Mouse (Mus musculus): ENCODE measurements around the gene Gjd2. TPM values are rescaled to one million over a fixed set of nuclear protein-coding genes. Genes with fewer than 3 reads are reported as not detected.

Gjd2 gene
- polyA plus RNA-seq, 1 experiment: 0.04 TPM

DNA sequence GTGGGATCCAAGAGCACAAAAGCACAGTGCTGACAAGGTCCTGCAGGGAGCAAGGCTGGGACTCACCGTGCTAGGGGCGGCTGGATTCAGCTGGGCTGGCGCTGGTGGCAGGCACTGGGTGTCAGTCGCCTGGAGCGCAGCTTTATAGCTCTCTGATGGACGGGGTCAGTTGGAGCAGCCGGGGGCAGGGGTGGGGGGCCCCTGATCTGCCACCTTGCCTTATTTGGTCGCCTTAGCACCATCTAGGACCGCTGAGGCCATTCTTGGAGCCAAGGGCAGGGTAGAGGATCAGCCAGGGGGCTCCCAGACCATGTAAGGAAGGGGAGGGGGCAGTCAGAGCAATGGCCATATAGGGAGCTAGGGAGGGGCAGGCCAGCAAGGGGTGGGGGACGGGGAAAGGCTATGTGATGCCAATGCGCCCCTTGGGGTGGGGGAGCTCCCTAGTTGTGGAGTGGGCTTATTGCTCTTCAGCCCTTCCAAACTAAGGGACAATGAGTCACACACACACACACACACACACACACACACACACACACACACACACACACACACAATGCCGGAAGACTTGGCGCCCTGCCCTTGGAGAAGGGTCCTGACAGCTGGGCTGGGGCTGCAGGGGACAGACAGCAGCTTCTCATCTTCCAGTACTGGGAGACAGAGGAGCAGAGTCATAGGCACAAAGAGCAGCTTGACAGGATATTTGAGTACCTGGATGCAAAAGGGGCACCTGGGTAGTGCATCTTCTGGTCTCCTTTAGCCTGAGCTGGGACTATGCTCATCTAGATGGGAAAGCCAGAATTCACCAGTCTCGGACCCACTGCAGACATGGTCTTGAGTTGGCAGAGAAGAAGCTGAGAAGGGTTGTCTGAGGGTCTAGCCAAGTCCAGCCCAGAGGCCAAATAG is 39.5 kb upstream of the Gjd2 start, which contains the start of gene Actc1:
Actc1 (minus strand) TSS at position 853 of the 903 bp plus-strand sequence.
- Histone ChIP-seq H3K4me1 (replicated peaks; ENCODE audit: control insufficient read depth, insufficient read depth, low read length) (no peaks in the 10 kb centered on the region), H3K36me3 (ENCODE audit: control insufficient read depth, insufficient read depth, low read length) (no peaks in the 10 kb centered on the region), H3K27me3 (ENCODE audit: control insufficient read depth, insufficient read depth, low read length) (no peaks in the 10 kb centered on the region), H3K4me3 (ENCODE audit: control insufficient read depth, insufficient read depth, low read length) (no peak within 1 kb of the TSS), H3K27ac (ENCODE audit: control insufficient read depth, insufficient read depth, low read length) (no peak within 1 kb of the TSS)
- no peak for DNase-seq
- no peak for TF ChIP-seq CTCF (IDR thresholded peaks at IDR 0.05; ENCODE audit: borderline replicate concordance, control insufficient read depth, extremely low read depth, insufficient read depth, low read length, poor library complexity)
- no peak for TF ChIP-seq POLR2A (IDR thresholded peaks at IDR 0.05; ENCODE audit: control insufficient read depth, extremely low read depth, insufficient read depth, low read length, poor library complexity)
- WGBS: 40% methylated on average over 14 of the region's 14 CpGs

DNA sequence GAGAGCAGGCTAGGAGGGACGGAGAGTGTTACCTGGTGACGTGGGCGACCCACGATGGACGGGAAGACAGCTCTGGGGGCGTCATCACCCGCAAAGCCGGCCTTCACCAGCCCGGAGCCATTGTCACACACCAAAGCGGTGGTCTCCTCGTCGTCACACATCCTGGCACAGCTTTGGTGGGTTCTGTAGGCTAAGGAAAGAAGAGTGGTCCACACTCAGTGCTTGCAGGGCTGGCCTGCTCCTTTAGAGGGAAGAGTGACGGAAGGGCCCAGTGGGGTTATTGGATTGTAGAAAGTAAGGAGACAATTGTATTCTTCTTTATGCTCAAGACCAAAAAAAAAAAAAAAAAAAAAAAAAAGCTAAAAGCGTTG is 38.4 kb upstream of the Gjd2 start:
- no peak overlapping the region for H3K4me3 ChIP-seq (ENCODE audit: control insufficient read depth, insufficient read depth, low read length)
- H3K27ac ChIP-seq (ENCODE audit: control insufficient read depth, insufficient read depth, low read length): no peak overlapping the region
- H3K36me3 ChIP-seq (ENCODE audit: control insufficient read depth, insufficient read depth, low read length): no peaks in the 10 kb centered on the region
- no peaks in the 10 kb centered on the region for H3K27me3 ChIP-seq (ENCODE audit: control insufficient read depth, insufficient read depth, low read length)
- WGBS: 94% methylated on average over 14 of the region's 14 CpGs
- no peak for DNase-seq
- TF ChIP-seq CTCF (IDR thresholded peaks at IDR 0.05; ENCODE audit: borderline replicate concordance, control insufficient read depth, extremely low read depth, insufficient read depth, low read length, poor library complexity): no peak
- no peak for TF ChIP-seq POLR2A (IDR thresholded peaks at IDR 0.05; ENCODE audit: control insufficient read depth, extremely low read depth, insufficient read depth, low read length, poor library complexity)
- no peaks in the 10 kb centered on the region for H3K4me1 ChIP-seq (replicated peaks; ENCODE audit: control insufficient read depth, insufficient read depth, low read length)

- H3K4me3 ChIP-seq (ENCODE audit: control insufficient read depth, insufficient read depth, low read length): no peak overlapping the region
- no peak overlapping the region for H3K27ac ChIP-seq (ENCODE audit: control insufficient read depth, insufficient read depth, low read length)
- no peaks in the 10 kb centered on the region for H3K27me3 ChIP-seq (ENCODE audit: control insufficient read depth, insufficient read depth, low read length)
- no peaks in the 10 kb centered on the region for H3K36me3 ChIP-seq (ENCODE audit: control insufficient read depth, insufficient read depth, low read length)
- H3K4me1 ChIP-seq (replicated peaks; ENCODE audit: control insufficient read depth, insufficient read depth, low read length): no peaks in the 10 kb centered on the region
- WGBS: 95% methylated on average over 7 of the region's 7 CpGs
- no peak for DNase-seq
- TF ChIP-seq CTCF (IDR thresholded peaks at IDR 0.05; ENCODE audit: borderline replicate concordance, control insufficient read depth, extremely low read depth, insufficient read depth, low read length, poor library complexity): no peak
- TF ChIP-seq POLR2A (IDR thresholded peaks at IDR 0.05; ENCODE audit: control insufficient read depth, extremely low read depth, insufficient read depth, low read length, poor library complexity): no peak
Measured at GRCm38 (mm10) chr2:114051111-114051870, 37.9 kb upstream of the Gjd2 start.

DNA sequence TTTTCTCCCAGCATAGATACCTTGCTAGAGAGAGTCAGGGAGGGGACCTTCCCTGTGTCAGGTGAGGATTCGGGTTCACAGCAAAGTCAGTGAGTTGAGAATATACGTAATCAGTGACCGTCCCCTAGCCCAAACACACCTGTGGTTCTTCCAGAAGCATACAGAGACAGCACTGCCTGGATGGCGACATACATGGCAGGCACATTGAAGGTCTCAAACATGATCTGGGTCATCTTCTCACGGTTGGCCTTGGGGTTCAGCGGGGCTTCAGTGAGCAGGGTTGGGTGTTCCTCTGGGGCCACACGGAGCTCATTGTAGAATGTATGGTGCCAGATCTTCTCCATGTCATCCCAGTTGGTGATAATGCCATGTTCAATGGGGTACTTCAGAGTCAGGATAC is 36.7 kb upstream of the Gjd2 start:
- no peak overlapping the region for H3K27ac ChIP-seq (ENCODE audit: control insufficient read depth, insufficient read depth, low read length)
- DNase-seq: no peak
- no peak for TF ChIP-seq POLR2A (IDR thresholded peaks at IDR 0.05; ENCODE audit: control insufficient read depth, extremely low read depth, insufficient read depth, low read length, poor library complexity)
- no peak for TF ChIP-seq CTCF (IDR thresholded peaks at IDR 0.05; ENCODE audit: borderline replicate concordance, control insufficient read depth, extremely low read depth, insufficient read depth, low read length, poor library complexity)
- no peaks in the 10 kb centered on the region for H3K4me1 ChIP-seq (replicated peaks; ENCODE audit: control insufficient read depth, insufficient read depth, low read length)
- no peaks in the 10 kb centered on the region for H3K27me3 ChIP-seq (ENCODE audit: control insufficient read depth, insufficient read depth, low read length)
- H3K4me3 ChIP-seq (ENCODE audit: control insufficient read depth, insufficient read depth, low read length): no peak overlapping the region
- no peaks in the 10 kb centered on the region for H3K36me3 ChIP-seq (ENCODE audit: control insufficient read depth, insufficient read depth, low read length)
- 92% methylated on average over 7 of the region's 7 CpGs for WGBS

DNA sequence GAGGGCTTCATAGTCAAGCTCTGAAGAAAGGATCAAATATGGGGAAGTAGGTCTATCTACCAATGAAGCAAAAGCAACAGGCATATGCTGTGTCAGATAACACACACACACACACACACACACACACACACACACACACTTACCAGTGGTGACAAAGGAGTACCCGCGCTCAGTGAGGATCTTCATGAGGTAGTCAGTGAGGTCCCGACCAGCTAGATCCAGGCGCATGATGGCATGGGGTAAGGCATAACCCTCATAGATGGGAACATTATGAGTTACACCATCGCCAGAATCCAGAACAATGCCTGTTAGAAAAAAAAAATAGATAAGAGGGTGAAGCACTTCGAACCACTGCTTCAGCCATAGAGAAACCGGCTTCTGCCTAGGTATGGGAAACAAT is 36.0 kb upstream of the Gjd2 start:
- Histone ChIP-seq H3K36me3 (ENCODE audit: control insufficient read depth, insufficient read depth, low read length) (no peaks in the 10 kb centered on the region), H3K4me1 (replicated peaks; ENCODE audit: control insufficient read depth, insufficient read depth, low read length) (no peaks in the 10 kb centered on the region), H3K27me3 (ENCODE audit: control insufficient read depth, insufficient read depth, low read length) (no peaks in the 10 kb centered on the region), H3K27ac (ENCODE audit: control insufficient read depth, insufficient read depth, low read length) (no peak overlapping the region), H3K4me3 (ENCODE audit: control insufficient read depth, insufficient read depth, low read length) (no peak overlapping the region)
- DNase-seq: no peak
- TF ChIP-seq POLR2A (IDR thresholded peaks at IDR 0.05; ENCODE audit: control insufficient read depth, extremely low read depth, insufficient read depth, low read length, poor library complexity) (no peak), CTCF (IDR thresholded peaks at IDR 0.05; ENCODE audit: borderline replicate concordance, control insufficient read depth, extremely low read depth, insufficient read depth, low read length, poor library complexity) (no peak)
- WGBS: 95% methylated on average over 7 of the region's 7 CpGs

- 96% methylated on average over 5 of the region's 5 CpGs for WGBS
- TF ChIP-seq CTCF (IDR thresholded peaks at IDR 0.05; ENCODE audit: borderline replicate concordance, control insufficient read depth, extremely low read depth, insufficient read depth, low read length, poor library complexity): no peak
- no peak for TF ChIP-seq POLR2A (IDR thresholded peaks at IDR 0.05; ENCODE audit: control insufficient read depth, extremely low read depth, insufficient read depth, low read length, poor library complexity)
- no peak overlapping the region for H3K27ac ChIP-seq (ENCODE audit: control insufficient read depth, insufficient read depth, low read length)
- no peak for DNase-seq
- no peaks in the 10 kb centered on the region for H3K4me1 ChIP-seq (replicated peaks; ENCODE audit: control insufficient read depth, insufficient read depth, low read length)
- H3K27me3 ChIP-seq (ENCODE audit: control insufficient read depth, insufficient read depth, low read length): no peaks in the 10 kb centered on the region
- H3K36me3 ChIP-seq (ENCODE audit: control insufficient read depth, insufficient read depth, low read length): no peaks in the 10 kb centered on the region
- no peak overlapping the region for H3K4me3 ChIP-seq (ENCODE audit: control insufficient read depth, insufficient read depth, low read length)
Measured at GRCm38 (mm10) chr2:114047960-114048611, 34.7 kb upstream of the Gjd2 start.

Measured in thymus, adult 2 months (tissue).